Mouse (Mus musculus): ENCODE measurements at regions not wholly inside any gene's neighbourhood (a gene's known extent, or its start where the extent isn't known, plus 50 kb on each side); places are given as distances from the start of the nearest gene placed in this dataset.

GRCm38 (mm10) chr9:31794911-31795310, 118.4 kb downstream of the Barx2 start:
- peak; percentile 22 to 39 for DNase-seq (ENCODE audit: low spot score in 2 of 2)

DNA sequence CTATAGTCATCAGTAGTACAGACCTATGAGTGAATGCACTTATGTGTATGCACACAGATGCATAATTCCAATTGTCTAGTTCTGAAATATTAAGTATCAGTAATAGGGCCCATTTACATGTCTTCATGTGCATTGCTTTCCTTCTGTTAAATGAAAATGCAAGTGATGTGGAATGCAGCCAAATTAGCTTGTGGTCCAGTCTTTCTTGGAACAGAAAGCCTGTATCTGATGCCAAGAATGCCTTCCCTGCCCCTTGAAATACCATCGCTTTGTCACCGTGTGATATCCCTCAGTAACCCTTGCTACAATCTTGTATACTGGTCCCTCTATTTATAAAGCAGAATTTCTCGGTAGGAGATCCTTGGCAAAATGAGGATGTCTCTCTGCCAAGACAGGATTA, 137.3 kb downstream of the Barx2 start:
- no peak for DNase-seq (ENCODE audit: low spot score in 2 of 2)

GRCm38 (mm10) chr9:31765401-31765800, 147.9 kb downstream of the Barx2 start:
- DNase-seq (ENCODE audit: low spot score in 2 of 2): no peak

DNA sequence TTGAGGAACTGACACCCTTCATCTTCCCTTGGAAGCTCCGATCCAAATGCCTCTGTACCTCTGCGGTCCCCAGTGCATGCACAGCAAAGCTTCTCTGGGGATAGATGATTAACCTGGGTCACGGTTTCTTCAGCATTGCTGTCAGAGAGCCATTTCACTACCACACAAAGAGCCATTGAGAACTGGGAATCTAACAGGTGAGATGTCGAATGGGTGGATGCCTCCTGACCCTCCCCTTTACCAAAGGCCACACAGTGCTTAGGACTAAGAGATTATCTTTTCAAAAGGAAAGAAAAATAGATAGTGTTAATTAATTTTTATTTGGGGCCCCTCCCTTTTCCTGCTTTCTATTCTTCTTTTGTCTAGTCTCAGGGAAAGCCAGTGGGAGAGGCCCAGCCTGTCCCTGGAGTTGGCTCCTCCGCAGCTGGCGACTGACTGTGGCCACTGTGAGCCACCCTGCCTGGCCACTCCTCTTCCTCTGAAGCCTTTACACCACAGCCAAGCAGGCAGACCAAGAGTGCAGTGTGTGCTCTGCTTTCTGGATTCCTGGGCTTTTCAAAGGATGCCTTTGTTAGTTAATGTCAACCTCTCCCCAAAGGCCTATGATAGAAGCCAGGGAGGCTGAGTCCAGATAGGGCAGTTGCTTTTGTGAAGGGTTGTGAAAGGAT, 155.2 kb downstream of the Barx2 start:
- peak in 1 of 2 experiments; percentile 25 for DNase-seq (ENCODE audit: low spot score in 2 of 2)

DNA sequence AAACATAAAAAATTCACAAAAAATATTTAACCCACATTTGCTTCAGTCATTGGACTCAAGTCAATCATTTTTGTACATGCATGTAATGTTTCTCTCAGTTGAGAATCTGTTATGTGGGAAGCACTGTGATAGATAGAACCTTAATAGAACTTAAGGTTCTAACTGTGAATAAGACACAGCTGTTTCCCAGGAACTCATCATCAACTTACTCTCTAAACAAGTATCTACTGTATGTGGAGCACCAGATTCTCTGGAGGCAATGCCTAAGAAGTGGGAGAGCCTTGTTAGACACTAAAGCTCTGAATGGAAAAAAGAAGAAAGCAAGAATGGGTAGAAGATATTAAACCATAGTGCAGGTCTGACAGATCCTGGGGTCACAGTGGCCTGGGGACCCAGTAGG, 182.8 kb downstream of the Barx2 start:
- no peak for DNase-seq (ENCODE audit: low spot score in 2 of 2)

DNA sequence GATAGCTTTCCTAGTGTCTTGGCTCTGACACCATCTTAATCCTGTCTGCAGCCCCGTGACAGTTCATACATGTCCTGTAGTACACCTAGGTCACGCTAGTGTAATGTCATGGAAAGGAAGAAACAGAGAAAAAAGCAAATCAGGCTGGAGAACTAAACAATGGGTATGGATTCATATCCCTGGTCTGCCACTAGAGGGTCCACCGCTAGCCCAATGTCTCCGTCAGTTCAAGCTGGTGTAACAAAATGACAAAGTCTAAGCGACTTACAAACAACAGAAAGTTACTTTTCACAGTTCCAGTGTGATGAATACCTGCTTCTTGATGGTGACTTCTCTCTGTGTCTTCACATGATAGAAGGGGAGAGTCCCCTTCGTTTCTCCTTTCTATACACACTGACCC, 194.0 kb downstream of the Barx2 start:
- no peak for DNase-seq (ENCODE audit: low spot score in 2 of 2)

DNA sequence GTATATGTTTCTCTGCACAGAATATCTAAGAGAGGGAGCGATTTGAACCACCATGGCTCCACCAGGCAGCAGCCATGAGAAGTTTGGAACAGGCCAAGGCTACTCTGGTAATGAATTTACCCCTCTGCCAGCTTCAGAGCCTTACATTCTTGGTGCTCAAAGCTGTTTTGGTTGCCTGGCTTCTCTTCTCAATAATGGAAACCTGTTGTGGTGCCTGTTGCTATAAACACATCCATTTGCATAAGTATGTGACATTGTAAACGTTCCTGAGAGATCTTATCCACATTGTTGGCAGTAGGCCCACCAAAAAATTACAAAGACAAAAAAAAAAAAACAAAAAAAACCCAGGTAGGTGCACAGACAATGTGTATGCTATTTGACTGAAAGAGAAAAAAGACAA, 203.2 kb downstream of the Barx2 start:
- DNase-seq (ENCODE audit: low spot score in 2 of 2): no peak

DNA sequence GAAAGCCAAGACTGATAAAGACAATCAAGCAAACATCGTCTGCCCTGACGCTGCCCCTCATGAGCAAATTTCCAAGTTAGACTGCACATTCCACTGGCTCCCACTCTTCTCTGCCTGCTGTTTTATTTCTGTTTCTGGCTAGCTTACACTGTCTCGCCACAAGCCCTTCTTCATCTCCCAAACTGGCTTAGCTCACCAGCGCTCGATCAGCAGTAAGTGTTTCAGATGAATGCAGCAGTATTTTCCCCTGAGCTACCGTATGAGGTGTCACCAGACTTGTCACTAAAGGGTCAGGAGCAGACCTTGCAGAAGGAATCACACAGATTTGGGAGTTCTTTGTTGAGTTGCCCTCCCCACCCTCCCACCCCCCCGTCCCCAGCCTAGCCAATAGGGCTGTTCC, 206.6 kb downstream of the Barx2 start:
- no peak for DNase-seq (ENCODE audit: low spot score in 2 of 2)

- DNase-seq (ENCODE audit: low spot score in 2 of 2): no peak
These were observed 222.3 kb downstream of the Barx2 start for GRCm38 (mm10) chr9:31690921-31691475.

GRCm38 (mm10) chr9:31688398-31688705, 224.1 kb upstream of the Tmem45b start:
- no peak for DNase-seq (ENCODE audit: low spot score in 2 of 2)

- no peak for DNase-seq (ENCODE audit: low spot score in 2 of 2)
These were observed 223.6 kb upstream of the Tmem45b start for GRCm38 (mm10) chr9:31687686-31688397.

DNA sequence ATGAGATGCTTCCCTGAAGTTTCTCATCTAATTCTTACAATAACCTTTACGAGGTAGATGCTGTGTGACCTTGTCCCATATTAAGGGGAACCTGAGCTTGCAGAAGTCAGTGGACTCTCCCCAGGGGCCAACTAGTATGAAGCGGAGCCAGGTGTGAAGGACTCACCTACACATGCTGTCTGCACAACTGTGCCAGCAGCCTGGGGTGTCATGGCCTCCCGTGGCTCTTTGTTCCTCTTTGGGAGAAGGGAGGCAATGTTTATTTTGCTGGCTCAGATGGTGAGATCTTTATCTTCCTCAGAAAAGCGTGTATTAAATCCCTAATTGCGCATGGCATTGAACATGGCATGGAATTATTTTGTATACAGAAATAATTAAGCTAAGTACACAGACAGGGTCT, 222.2 kb upstream of the Tmem45b start:
- DNase-seq (ENCODE audit: low spot score in 2 of 2): no peak

GRCm38 (mm10) chr9:31684812-31685188, 220.5 kb upstream of the Tmem45b start:
- DNase-seq (ENCODE audit: low spot score in 2 of 2): no peak

DNA sequence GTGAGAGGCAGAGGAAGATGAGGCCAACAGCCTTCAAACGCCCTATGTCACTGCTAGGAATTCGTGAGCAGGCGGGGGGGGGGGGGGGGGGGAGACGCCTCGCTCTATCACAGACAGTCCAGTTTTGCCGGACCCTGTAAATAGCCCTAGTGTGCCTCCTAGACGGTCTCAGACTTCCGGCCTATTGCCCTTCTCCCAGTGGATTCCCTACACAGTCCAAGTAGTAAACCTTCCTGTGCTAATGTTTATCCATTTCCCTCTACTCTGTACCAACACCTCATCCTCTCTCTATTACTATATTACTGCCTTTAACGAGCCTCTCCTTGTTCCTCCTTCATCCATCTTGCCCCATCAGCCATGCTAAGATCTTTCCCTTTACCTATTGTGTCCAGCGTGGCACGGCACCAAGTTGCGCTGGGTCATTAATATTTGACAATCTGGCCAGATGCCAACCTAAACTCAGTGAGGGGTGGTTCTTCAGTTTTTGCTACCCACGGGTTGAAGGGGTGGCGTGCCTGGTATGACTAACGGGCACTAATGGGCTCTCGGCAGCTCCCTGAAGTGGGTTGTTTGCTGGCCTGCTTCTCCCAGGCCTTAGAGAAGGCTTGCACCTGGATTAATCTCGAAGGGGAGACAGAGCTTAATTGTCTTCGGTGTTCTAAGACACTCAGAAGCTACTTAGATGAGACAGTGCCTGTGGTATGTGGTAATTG, 220.0 kb upstream of the Tmem45b start:
- DNase-seq (ENCODE audit: low spot score in 2 of 2): no peak

DNA sequence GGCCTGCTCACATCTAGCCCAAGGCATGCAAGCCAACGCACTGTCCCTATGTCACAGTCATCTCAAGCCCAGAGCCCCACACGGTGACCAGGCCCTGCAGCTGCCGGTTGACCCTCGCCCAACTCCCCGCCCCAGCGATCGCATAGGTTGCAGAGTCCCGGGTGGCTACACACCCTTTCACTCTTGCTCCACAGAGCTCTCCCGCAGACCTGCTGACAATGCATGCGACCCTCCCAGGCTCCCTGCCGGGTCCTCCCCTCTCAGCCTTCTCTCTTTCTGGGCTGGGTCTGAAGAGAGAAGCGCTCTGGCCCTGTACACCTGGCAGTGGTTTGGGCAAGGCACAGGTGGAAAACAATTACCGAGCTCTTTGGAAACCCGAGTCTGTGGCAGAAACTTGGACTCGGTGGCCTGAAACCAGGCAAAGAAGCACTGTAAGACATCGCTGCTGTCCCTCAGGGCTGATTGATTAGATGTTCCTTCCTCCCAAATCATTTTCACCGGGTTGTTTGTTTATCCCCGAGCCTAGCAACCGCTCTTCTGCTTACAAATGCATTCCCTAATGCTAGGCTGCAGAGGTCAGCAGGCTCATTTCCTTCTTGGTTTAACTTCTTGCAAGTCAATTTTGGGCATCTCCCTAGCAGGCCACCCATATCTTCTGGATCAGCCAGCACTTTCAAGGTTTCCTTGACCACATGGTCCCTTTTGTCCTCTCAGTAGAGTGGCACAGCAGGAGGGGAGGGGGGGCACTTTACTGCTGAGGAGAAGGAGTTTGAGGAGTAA, 219.2 kb upstream of the Tmem45b start:
- no peak for DNase-seq (ENCODE audit: low spot score in 2 of 2)

GRCm38 (mm10) chr9:31682893-31683292, 218.6 kb upstream of the Tmem45b start:
- DNase-seq (ENCODE audit: low spot score in 2 of 2): no peak

GRCm38 (mm10) chr9:31677150-31677549, 212.9 kb upstream of the Tmem45b start:
- DNase-seq (ENCODE audit: low spot score in 2 of 2): peak in 1 of 2 experiments; percentile 36

DNA sequence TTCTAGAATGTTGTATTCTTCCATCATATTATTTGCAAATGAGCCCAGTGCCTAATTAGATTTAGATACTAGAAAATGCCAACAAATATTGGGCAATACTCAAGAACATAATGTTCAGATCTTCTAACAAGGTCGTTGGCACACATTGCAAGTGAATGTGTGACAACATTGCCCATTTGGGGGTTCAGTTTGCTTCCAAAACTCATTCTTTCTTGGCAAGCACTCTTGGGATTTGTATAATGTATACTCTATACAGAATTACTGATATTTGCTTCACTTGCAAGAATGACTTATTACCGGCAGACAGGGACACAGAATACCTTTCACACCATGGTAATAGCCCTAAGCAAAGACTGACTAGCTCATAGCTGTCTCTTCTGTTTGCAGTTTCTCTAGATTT, 194.8 kb upstream of the Tmem45b start:
- DNase-seq (ENCODE audit: low spot score in 2 of 2): no peak

- no peak for DNase-seq (ENCODE audit: low spot score in 2 of 2)
These were observed 193.3 kb upstream of the Tmem45b start for GRCm38 (mm10) chr9:31657612-31658011.

- DNase-seq (ENCODE audit: low spot score in 2 of 2): no peak
These were observed 192.4 kb upstream of the Tmem45b start for GRCm38 (mm10) chr9:31656676-31657075.

- no peak for DNase-seq (ENCODE audit: low spot score in 2 of 2)
These were observed 190.5 kb upstream of the Tmem45b start for GRCm38 (mm10) chr9:31654747-31655146.

GRCm38 (mm10) chr9:31654213-31654612, 190.0 kb upstream of the Tmem45b start:
- DNase-seq (ENCODE audit: low spot score in 2 of 2): no peak
